Mouse (Mus musculus): ENCODE data around the gene Hoxd12. TPM values are rescaled to one million over a fixed set of nuclear protein-coding genes. Genes with fewer than 3 reads are reported as not detected.

Hoxd12 gene
- polyA plus RNA-seq, 1 experiment from 2014 or later: not detected

DNA sequence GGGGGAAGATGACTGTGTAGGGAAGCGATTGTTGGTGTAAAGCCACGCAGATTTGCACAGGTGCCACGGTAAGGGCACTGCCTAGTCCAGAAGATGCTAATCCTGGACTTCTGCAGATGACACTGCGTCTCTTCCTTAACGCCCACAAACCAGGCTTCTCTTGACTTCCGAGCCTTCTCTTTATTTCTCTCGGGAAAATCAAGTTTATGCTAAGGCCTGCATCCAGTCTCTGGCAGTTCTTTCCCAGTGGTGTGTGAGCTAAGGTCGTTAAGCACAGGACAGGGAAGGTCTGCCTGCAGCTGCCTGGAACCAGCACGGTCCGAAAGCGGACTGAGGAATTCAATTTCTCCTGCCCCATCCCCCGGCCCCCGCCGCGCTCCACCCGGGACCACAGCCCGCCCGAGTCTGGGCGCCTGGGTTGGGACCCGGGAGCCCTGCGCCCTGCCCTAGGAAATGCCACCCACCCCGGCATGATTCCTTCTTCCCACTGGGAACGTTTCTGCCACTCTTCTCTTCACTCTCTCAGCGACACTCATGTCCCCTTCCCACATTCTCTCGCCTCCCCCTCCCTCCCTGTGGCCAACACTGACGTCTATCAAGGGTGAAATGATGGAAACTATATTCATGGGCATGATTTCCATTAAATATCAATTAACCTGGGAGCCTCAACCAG, 29.0 kb downstream of the Hoxd12 start:
- H3K4me3 ChIP-seq (ENCODE audit: low read depth, low read length): no peak overlapping the region
- H3K27me3 ChIP-seq (ENCODE audit: control insufficient read depth, insufficient read depth, low read length): peaks cover 98% of the 10 kb centered on the region
- peaks cover 13% of the 10 kb centered on the region for H3K4me1 ChIP-seq (ENCODE audit: control insufficient read depth, insufficient read depth, low read length)
- WGBS: under 1% methylated on average over 26 of the region's 26 CpGs
- H3K4me2 ChIP-seq: no peak overlapping the region
- DNase-seq (ENCODE audit: low spot score, missing footprints) (peak; percentile 94), ATAC-seq (ENCODE audit: low FRiP score) (no peak)
- no peaks in the 10 kb centered on the region for H3K9me3 ChIP-seq (ENCODE audit: control insufficient read depth, low read length)
- H3K36me3 ChIP-seq (ENCODE audit: control insufficient read depth, insufficient read depth, low read length): no peaks in the 10 kb centered on the region
- no peak overlapping the region for H3K9ac ChIP-seq (ENCODE audit: low read length)
- no peak overlapping the region for H3K27ac ChIP-seq (ENCODE audit: low read depth, low read length)

- DNase-seq (ENCODE audit: low spot score, missing footprints): peak; percentile 93
- Histone ChIP-seq H3K27me3 (ENCODE audit: control insufficient read depth, insufficient read depth, low read length) (peaks cover 98% of the 10 kb centered on the region), H3K4me3 (ENCODE audit: low read depth, low read length) (peak within 1 kb of the TSS; percentile 34), H3K9me3 (ENCODE audit: control insufficient read depth, low read length) (no peaks in the 10 kb centered on the region), H3K4me1 (ENCODE audit: control insufficient read depth, insufficient read depth, low read length) (peaks cover 13% of the 10 kb centered on the region), H3K36me3 (ENCODE audit: control insufficient read depth, insufficient read depth, low read length) (no peaks in the 10 kb centered on the region), H3K9ac (ENCODE audit: low read length) (no peak within 1 kb of the TSS), H3K27ac (ENCODE audit: low read depth, low read length) (no peak within 1 kb of the TSS), H3K4me2 (peak within 1 kb of the TSS; percentile 49)
- under 1% methylated on average over 45 of the region's 52 CpGs for whole genome bisulfite sequencing
- ATAC-seq (ENCODE audit: low FRiP score): peak; percentile 41; the same call in 1 of the 2 replicates
These were observed 29.7 kb downstream of the Hoxd12 start, which contains the start of gene Hoxd8 for GRCm38 (mm10) chr2:74704393-74704998. TSS of gene Hoxd8 (plus strand) at chr2:74704615.

GRCm38 (mm10) chr2:74704999-74705466, 30.2 kb downstream of the Hoxd12 start:
- Histone ChIP-seq H3K9me3 (ENCODE audit: control insufficient read depth, low read length) (no peaks in the 10 kb centered on the region), H3K36me3 (ENCODE audit: control insufficient read depth, insufficient read depth, low read length) (no peaks in the 10 kb centered on the region), H3K27me3 (ENCODE audit: control insufficient read depth, insufficient read depth, low read length) (peaks cover 98% of the 10 kb centered on the region), H3K9ac (ENCODE audit: low read length) (no peak overlapping the region), H3K4me1 (ENCODE audit: control insufficient read depth, insufficient read depth, low read length) (peaks cover 13% of the 10 kb centered on the region), H3K27ac (ENCODE audit: low read depth, low read length) (no peak overlapping the region), H3K4me2 (peak overlapping the region; percentile 49), H3K4me3 (ENCODE audit: low read depth, low read length) (peak overlapping the region; percentile 34)
- WGBS: under 1% methylated on average over 53 of the region's 66 CpGs
- peak; percentile 67 for ATAC-seq (ENCODE audit: low FRiP score)
- no peak for DNase-seq (ENCODE audit: low spot score, missing footprints)

- DNase-seq (ENCODE audit: low spot score, missing footprints): peak; percentile 93
- Histone ChIP-seq H3K9ac (ENCODE audit: low read length) (no peak overlapping the region), H3K4me2 (peak overlapping the region; percentile 49), H3K27me3 (ENCODE audit: control insufficient read depth, insufficient read depth, low read length) (peaks cover 98% of the 10 kb centered on the region), H3K9me3 (ENCODE audit: control insufficient read depth, low read length) (no peaks in the 10 kb centered on the region), H3K4me1 (ENCODE audit: control insufficient read depth, insufficient read depth, low read length) (peaks cover 13% of the 10 kb centered on the region), H3K36me3 (ENCODE audit: control insufficient read depth, insufficient read depth, low read length) (no peaks in the 10 kb centered on the region), H3K27ac (ENCODE audit: low read depth, low read length) (no peak overlapping the region), H3K4me3 (ENCODE audit: low read depth, low read length) (peak overlapping the region; percentile 34)
- WGBS: under 1% methylated on average over 68 of the region's 85 CpGs
- peak; percentile 42 for ATAC-seq (ENCODE audit: low FRiP score)
These were observed 30.8 kb downstream of the Hoxd12 start for GRCm38 (mm10) chr2:74705467-74706089.

DNA sequence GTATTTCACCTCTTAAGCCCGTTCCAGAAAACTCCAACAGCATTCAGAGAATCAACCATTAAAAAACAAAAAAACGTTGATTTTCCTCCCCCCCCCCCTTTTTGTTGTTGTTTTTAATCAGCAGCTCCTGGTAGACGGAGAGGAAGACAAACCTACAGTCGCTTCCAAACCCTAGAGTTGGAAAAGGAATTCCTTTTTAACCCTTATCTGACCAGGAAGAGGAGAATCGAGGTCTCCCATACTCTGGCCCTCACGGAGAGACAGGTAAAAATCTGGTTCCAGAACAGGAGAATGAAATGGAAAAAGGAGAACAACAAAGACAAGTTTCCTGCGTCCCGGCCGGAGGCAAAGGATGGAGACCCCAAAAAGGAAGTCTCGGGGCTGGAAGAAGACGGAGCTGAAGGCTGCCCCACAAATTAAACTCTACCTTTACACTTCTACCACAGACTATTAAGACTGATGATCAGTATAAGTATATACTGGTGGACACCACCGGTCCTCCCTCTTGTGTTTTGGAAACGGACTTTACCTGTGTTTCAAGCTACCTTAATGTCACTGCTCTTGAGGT, 31.7 kb downstream of the Hoxd12 start:
- Histone ChIP-seq H3K9ac (ENCODE audit: low read length) (no peak overlapping the region), H3K4me1 (ENCODE audit: control insufficient read depth, insufficient read depth, low read length) (peaks cover 13% of the 10 kb centered on the region), H3K27me3 (ENCODE audit: control insufficient read depth, insufficient read depth, low read length) (peaks cover 96% of the 10 kb centered on the region), H3K4me2 (no peak overlapping the region), H3K4me3 (ENCODE audit: low read depth, low read length) (no peak overlapping the region), H3K36me3 (ENCODE audit: control insufficient read depth, insufficient read depth, low read length) (no peaks in the 10 kb centered on the region), H3K27ac (ENCODE audit: low read depth, low read length) (no peak overlapping the region), H3K9me3 (ENCODE audit: control insufficient read depth, low read length) (no peaks in the 10 kb centered on the region)
- 2% methylated on average over 13 of the region's 13 CpGs for WGBS
- DNase-seq (ENCODE audit: low spot score, missing footprints) (peak; percentile 94), ATAC-seq (ENCODE audit: low FRiP score) (no peak)

GRCm38 (mm10) chr2:74707599-74707998, 32.8 kb downstream of the Hoxd12 start:
- no peak overlapping the region for H3K4me3 ChIP-seq (ENCODE audit: low read depth, low read length)
- ATAC-seq (ENCODE audit: low FRiP score) (no peak), DNase-seq (ENCODE audit: low spot score, missing footprints) (no peak)
- no peak overlapping the region for H3K27ac ChIP-seq (ENCODE audit: low read depth, low read length)
- H3K36me3 ChIP-seq (ENCODE audit: control insufficient read depth, insufficient read depth, low read length): no peaks in the 10 kb centered on the region
- no peak overlapping the region for H3K4me2 ChIP-seq
- no peaks in the 10 kb centered on the region for H3K9me3 ChIP-seq (ENCODE audit: control insufficient read depth, low read length)
- H3K27me3 ChIP-seq (ENCODE audit: control insufficient read depth, insufficient read depth, low read length): peaks cover 97% of the 10 kb centered on the region
- no peak overlapping the region for H3K9ac ChIP-seq (ENCODE audit: low read length)
- peaks cover 13% of the 10 kb centered on the region for H3K4me1 ChIP-seq (ENCODE audit: control insufficient read depth, insufficient read depth, low read length)
- 4% methylated on average over 7 of the region's 7 CpGs for WGBS

DNA sequence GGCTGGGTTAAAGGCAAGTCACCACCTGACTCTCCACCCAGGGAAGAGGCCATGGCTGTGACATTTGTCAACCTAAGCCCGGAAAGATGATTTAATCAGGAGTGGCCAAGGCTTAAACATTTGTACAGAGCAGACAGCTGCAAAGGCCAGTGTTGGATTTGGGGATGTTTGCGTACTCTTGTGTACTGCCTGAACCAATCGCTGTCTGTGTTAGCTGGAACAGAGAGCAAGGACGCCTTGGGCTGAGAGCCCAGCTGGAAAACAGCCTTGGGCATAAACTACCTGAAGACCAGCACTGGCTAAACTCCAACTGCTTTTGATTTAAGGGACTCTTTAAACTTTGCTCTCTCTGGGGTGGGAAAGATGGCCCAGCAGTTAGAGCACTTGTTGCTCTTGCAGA, 33.9 kb downstream of the Hoxd12 start:
- H3K27me3 ChIP-seq (ENCODE audit: control insufficient read depth, insufficient read depth, low read length): peaks cover 97% of the 10 kb centered on the region

GRCm38 (mm10) chr2:74709465-74710419, 34.9 kb downstream of the Hoxd12 start:
- Histone ChIP-seq H3K36me3 (ENCODE audit: control insufficient read depth, insufficient read depth, low read length) (no peaks in the 10 kb centered on the region), H3K27ac (ENCODE audit: low read depth, low read length) (no peak overlapping the region), H3K9me3 (ENCODE audit: control insufficient read depth, low read length) (no peaks in the 10 kb centered on the region), H3K9ac (ENCODE audit: low read length) (no peak overlapping the region), H3K27me3 (ENCODE audit: control insufficient read depth, insufficient read depth, low read length) (peaks cover 97% of the 10 kb centered on the region), H3K4me2 (no peak overlapping the region), H3K4me1 (ENCODE audit: control insufficient read depth, insufficient read depth, low read length) (peaks cover 11% of the 10 kb centered on the region), H3K4me3 (ENCODE audit: low read depth, low read length) (no peak overlapping the region)
- ATAC-seq (ENCODE audit: low FRiP score) (no peak), DNase-seq (ENCODE audit: low spot score, missing footprints) (peak; percentile 93)
- WGBS: 6% methylated on average over 5 of the region's 5 CpGs

More for the DNA sequence above, 33.9 kb downstream of the Hoxd12 start:
- DNase-seq (ENCODE audit: low spot score, missing footprints) (no peak), ATAC-seq (ENCODE audit: low FRiP score) (no peak)
- Histone ChIP-seq H3K4me1 (ENCODE audit: control insufficient read depth, insufficient read depth, low read length) (peaks cover 13% of the 10 kb centered on the region), H3K4me3 (ENCODE audit: low read depth, low read length) (no peak overlapping the region), H3K36me3 (ENCODE audit: control insufficient read depth, insufficient read depth, low read length) (no peaks in the 10 kb centered on the region), H3K9me3 (ENCODE audit: control insufficient read depth, low read length) (no peaks in the 10 kb centered on the region), H3K9ac (ENCODE audit: low read length) (no peak overlapping the region), H3K27ac (ENCODE audit: low read depth, low read length) (no peak overlapping the region), H3K4me2 (no peak overlapping the region)
- 4% methylated on average over 4 of the region's 4 CpGs for WGBS
